Mouse (Mus musculus) intestine, embryonic 14.5 days (tissue): ENCODE measurements around the gene Plk3. TPM values are rescaled to one million over a fixed set of nuclear protein-coding genes. Genes with fewer than 3 reads are reported as not detected.
A peak's percentile ranks its signal among the peaks of the same experiment; 100 is the strongest.

Source experiments
- ATAC-seq: fragments of 200-750 bp; cut with Nextera tagmentation; replicated peaks from 2 replicates; pipeline ENCODE4 v1.8.0; 2017; ENCODE audit warnings: low read depth, moderate number of reproducible peaks, moderate TSS enrichment, moderate library complexity; ENCODE audit not compliant: low FRiP score, low TSS enrichment
- DNase-seq: peaks from one replicate; pipeline ENCODE4 v3.0.0-alpha.2; 2018; ENCODE audit warnings: low spot score
- H3K27ac ChIP-seq: fragments of 300-500 bp; sonication (generic); 2 replicates; pipeline ENCODE4 v1.5.1; 2014; ENCODE audit warnings: low read depth, mild to moderate bottlenecking, control low read depth
- H3K27me3 ChIP-seq: fragments of 300-500 bp; sonication (generic); replicated peaks from 2 replicates; pipeline ENCODE4 v1.6.1; 2014; ENCODE audit warnings: low read length, control low read depth; ENCODE audit not compliant: control insufficient read depth, insufficient read depth
- H3K36me3 ChIP-seq: fragments of 300-500 bp; sonication (generic); 2 replicates; pipeline ENCODE4 v1.6.1; 2014; ENCODE audit warnings: low read length, control low read depth; ENCODE audit not compliant: control insufficient read depth, insufficient read depth
- H3K4me1 ChIP-seq: fragments of 300-500 bp; sonication (generic); replicated peaks from 2 replicates; pipeline ENCODE4 v1.6.1; 2014; ENCODE audit warnings: low read length, control low read depth, mixed read lengths; ENCODE audit not compliant: control insufficient read depth, insufficient read depth
- H3K4me2 ChIP-seq: fragments of 300-500 bp; sonication (generic); 2 replicates; pipeline ENCODE4 v1.6.1; 2014; ENCODE audit warnings: low read length
- H3K4me3 ChIP-seq: fragments of 300-500 bp; sonication (generic); 2 replicates; pipeline ENCODE4 v1.5.1; 2014; ENCODE audit warnings: low read depth, low read length, control low read depth, mixed read lengths
- H3K9ac ChIP-seq: fragments of 300-500 bp; sonication (generic); 2 replicates; pipeline ENCODE4 v1.6.1; 2014; ENCODE audit warnings: mild to moderate bottlenecking, low read length
- H3K9me3 ChIP-seq: fragments of 300-500 bp; sonication (generic); 2 replicates; pipeline ENCODE4 v1.6.1; 2016; ENCODE audit warnings: low read length, control low read depth; ENCODE audit not compliant: control insufficient read depth
- WGBS: fragments of 180-500 bp; shearing (Covaris S2); extraction: QIAGEN DNeasy Blood & Tissue Kit; methylation state at CpG from one replicate; pipeline ENCODE4 v1.1.7; 2014; 5-methylcytosine and 5-hydroxymethylcytosine counted together
- polyA plus RNA-seq: library from polyadenylated mRNA; unstranded; fragments of >200 nt; fragmentation: Nextera tagmentation; extraction: Ambion mirVana; gene quantifications from 2 replicates; pipeline ENCODE4 v1.2.1, GENCODE M21; 2014

Gene Plk3
- polyA plus RNA-seq, 1 experiment from 2014 or later: 3.7 TPM

DNA sequence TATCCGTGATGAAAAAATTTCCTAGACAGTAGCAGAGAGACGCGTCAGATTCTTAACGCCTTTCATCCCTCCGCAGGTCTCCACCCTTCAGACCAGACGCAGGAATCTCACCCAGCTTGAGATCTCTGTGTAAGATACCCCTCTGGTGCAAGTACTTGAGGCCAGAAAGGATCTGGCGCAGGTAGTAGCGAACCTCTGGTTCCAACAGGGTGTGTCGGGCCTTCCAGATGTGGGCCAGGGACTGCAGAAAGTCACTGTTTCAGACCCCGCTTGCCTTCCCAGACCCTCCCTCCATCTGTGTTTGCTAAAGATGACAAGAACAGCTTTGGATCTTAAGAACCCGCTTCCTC is 994 bp downstream of the Plk3 start:
- no peak for ATAC-seq
- peaks cover 20% of the 10 kb centered on the region for H3K27me3 ChIP-seq
- H3K27ac ChIP-seq: no peak overlapping the region
- H3K9ac ChIP-seq: peak overlapping the region; percentile 75; the same call in 1 of the 2 replicates
- H3K4me1 ChIP-seq: 0 out of 2 replicates have a peak, but pooled peaks cover 10% of the 10 kb centered on the region
- 0 out of 2 replicates have a peak, but pooled peaks cover 4% of the 10 kb centered on the region for H3K36me3 ChIP-seq
- H3K9me3 ChIP-seq: no peaks in the 10 kb centered on the region
- no peak for DNase-seq
- H3K4me2 ChIP-seq: peak overlapping the region; percentile 98
- WGBS: 19% methylated on average over 11 of the region's 11 CpGs
- H3K4me3 ChIP-seq: peak overlapping the region; percentile 82

- WGBS: 40% methylated on average over 7 of the region's 7 CpGs
- H3K4me2 ChIP-seq: peak overlapping the region; percentile 98
- 0 out of 2 replicates have a peak, but pooled peaks cover 4% of the 10 kb centered on the region for H3K36me3 ChIP-seq
- no peaks in the 10 kb centered on the region for H3K9me3 ChIP-seq
- H3K4me3 ChIP-seq: peak overlapping the region; percentile 82; the same call in 1 of the 2 replicates
- no peak overlapping the region for H3K9ac ChIP-seq
- no peak for ATAC-seq
- H3K27me3 ChIP-seq: peaks cover 20% of the 10 kb centered on the region
- H3K27ac ChIP-seq: no peak overlapping the region
- DNase-seq: no peak
- 0 out of 2 replicates have a peak, but pooled peaks cover 10% of the 10 kb centered on the region for H3K4me1 ChIP-seq
Measured at GRCm38 (mm10) chr4:117131890-117132793, 1.6 kb downstream of the Plk3 start.

DNA sequence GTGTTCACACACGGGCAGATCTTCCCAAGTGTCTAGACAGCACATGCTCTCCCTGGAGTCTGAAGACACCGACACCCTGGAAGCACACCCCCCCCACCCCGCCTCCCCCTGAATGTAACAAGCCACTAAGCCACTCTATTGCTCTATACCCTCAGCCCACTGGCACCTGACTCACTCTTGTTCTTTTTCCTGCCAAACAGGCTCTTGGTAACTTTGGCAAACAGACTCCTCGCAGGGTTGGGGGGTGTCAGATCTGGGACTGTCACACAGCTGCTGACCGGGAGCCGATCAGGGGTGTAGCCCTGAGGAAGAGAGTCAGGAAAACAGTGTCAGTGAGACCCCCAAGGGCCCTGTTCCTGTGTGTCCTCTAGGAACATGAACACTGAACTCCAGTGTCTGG is 2.6 kb downstream of the Plk3 start:
- no peak overlapping the region for H3K4me2 ChIP-seq
- H3K9me3 ChIP-seq: no peaks in the 10 kb centered on the region
- DNase-seq: no peak
- H3K4me3 ChIP-seq: no peak overlapping the region
- ATAC-seq: no peak
- no peak overlapping the region for H3K9ac ChIP-seq
- H3K27ac ChIP-seq: no peak overlapping the region
- H3K4me1 ChIP-seq: peaks cover 15% of the 10 kb centered on the region; the same call in 1 of the 2 replicates
- peaks cover 20% of the 10 kb centered on the region for H3K27me3 ChIP-seq
- WGBS: 77% methylated on average over 6 of the region's 6 CpGs
- 0 out of 2 replicates have a peak, but pooled peaks cover 4% of the 10 kb centered on the region for H3K36me3 ChIP-seq

DNA sequence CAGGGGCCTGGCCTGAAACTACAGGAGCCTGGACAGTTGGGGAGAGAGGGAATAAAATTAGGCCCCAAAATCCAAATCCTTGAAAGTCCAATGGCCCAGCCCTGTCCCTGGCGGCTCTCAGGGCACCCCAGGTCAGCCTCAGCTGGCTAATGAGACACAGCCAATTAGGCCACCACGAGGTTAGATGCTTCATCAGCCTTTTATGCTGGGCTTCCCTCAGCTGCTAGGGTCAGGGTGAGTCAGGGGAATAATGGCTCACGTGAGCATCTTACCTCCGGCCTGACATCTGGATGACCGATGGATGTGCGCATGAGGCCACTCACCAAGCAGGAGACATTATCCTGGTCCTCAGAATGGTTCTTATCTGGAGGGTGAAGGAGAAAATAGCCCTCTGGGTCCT is 3.0 kb downstream of the Plk3 start:
- peaks cover 19% of the 10 kb centered on the region for H3K4me1 ChIP-seq
- no peaks in the 10 kb centered on the region for H3K9me3 ChIP-seq
- H3K4me3 ChIP-seq: no peak overlapping the region
- DNase-seq (no peak), ATAC-seq (no peak)
- 83% methylated on average over 6 of the region's 6 CpGs for WGBS
- H3K9ac ChIP-seq: no peak overlapping the region
- H3K27ac ChIP-seq: no peak overlapping the region
- 0 out of 2 replicates have a peak, but pooled peaks cover 4% of the 10 kb centered on the region for H3K36me3 ChIP-seq
- H3K4me2 ChIP-seq: no peak overlapping the region
- peaks cover 20% of the 10 kb centered on the region for H3K27me3 ChIP-seq

- Histone ChIP-seq H3K27me3 (peaks cover 18% of the 10 kb centered on the region), H3K9me3 (no peaks in the 10 kb centered on the region), H3K4me1 (peaks cover 32% of the 10 kb centered on the region), H3K4me3 (no peak overlapping the region), H3K27ac (no peak overlapping the region), H3K9ac (no peak overlapping the region), H3K4me2 (no peak overlapping the region), H3K36me3 (0 out of 2 replicates have a peak, but pooled peaks cover 4% of the 10 kb centered on the region)
- ATAC-seq (no peak), DNase-seq (no peak)
- 89% methylated on average over 33 of the region's 33 CpGs for WGBS
Measured at GRCm38 (mm10) chr4:117127991-117128686, 5.6 kb downstream of the Plk3 start.

- no peaks in the 10 kb centered on the region for H3K9me3 ChIP-seq
- DNase-seq (no peak), ATAC-seq (no peak)
- peak within 1 kb of the TSS; percentile 78 for H3K27ac ChIP-seq
- peak within 1 kb of the TSS; percentile 39; the same call in 1 of the 2 replicates for H3K4me2 ChIP-seq
- H3K4me1 ChIP-seq: peaks cover 25% of the 10 kb centered on the region
- 80% methylated on average over 9 of the region's 9 CpGs for WGBS
- H3K36me3 ChIP-seq: 0 out of 2 replicates have a peak, but pooled peaks cover 4% of the 10 kb centered on the region
- H3K27me3 ChIP-seq: peaks cover 4% of the 10 kb centered on the region
- H3K4me3 ChIP-seq: no peak within 1 kb of the TSS
- H3K9ac ChIP-seq: peak within 1 kb of the TSS; percentile 20; the same call in 1 of the 2 replicates
Measured at GRCm38 (mm10) chr4:117126675-117127290, 7.0 kb downstream of the Plk3 start, which contains the start of gene Tctex1d4. Gene Tctex1d4 (plus strand): TSS chr4:117126794.

DNA sequence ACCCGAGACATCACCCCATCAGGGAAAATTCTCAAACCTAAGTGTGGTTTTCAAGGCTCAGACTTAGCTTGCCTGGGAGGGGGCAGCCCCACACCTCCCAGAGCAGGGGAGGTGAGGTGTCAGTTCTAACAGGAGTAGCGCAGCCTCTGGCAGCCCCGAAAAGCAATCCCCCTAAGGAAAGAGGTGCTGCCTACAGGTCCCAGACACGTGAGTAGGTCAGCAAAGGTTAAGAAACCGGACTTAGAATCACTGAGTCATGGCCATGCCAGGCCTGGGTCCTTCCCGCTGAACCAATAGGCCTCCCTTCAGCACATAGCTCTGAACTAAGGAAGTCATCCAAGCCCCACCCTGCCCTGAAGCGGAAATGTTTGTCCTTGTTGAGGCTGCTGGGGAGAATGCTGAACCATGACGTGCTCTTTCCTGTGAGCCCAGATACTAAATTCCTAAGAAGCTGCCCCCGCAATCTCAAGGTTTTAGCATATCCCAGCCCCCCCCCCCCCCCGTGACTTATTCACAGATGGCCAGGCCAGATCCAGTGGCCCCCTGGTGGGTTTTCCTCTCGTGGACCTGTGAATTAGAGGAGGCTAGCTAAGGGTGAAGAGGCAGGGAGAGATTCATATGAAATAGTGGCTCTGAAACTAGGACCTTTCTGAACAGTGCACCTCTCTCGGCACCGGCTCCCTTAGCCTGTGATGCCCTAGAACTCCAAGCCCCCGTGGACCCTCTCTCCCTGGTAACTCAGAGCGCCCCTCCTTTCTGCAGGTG is 7.7 kb downstream of the Plk3 start:
- H3K4me3 ChIP-seq: no peak overlapping the region
- no peak overlapping the region; the same call in 1 of the 2 replicates for H3K4me2 ChIP-seq
- H3K36me3 ChIP-seq: 0 out of 2 replicates have a peak, but pooled peaks cover 4% of the 10 kb centered on the region
- H3K27me3 ChIP-seq: no peaks in the 10 kb centered on the region
- WGBS: 45% methylated on average over 15 of the region's 15 CpGs
- DNase-seq: peak; percentile 65
- H3K9ac ChIP-seq: no peak overlapping the region
- ATAC-seq: peak; percentile 61
- H3K4me1 ChIP-seq: peaks cover 29% of the 10 kb centered on the region
- H3K9me3 ChIP-seq: no peaks in the 10 kb centered on the region
- H3K27ac ChIP-seq: peak overlapping the region; percentile 78
